Mouse (Mus musculus): Measurements from ENCODE around the gene Ppp2ca.
"Not testable (repeated sequence)": the region's sequence is repeated elsewhere in the genome, so short reads cannot be mapped to it uniquely, and the experiment has no call there.

Gene Ppp2ca

GRCm38 (mm10) chr11:52130451-52131068 is 32.1 kb downstream of the Ppp2ca start:
- DNase-seq (ENCODE audit: low read depth): no peak

GRCm38 (mm10) chr11:52143675-52144074 is 45.2 kb downstream of the Ppp2ca start:
- peak; percentile 78 for DNase-seq (ENCODE audit: low read depth)

GRCm38 (mm10) chr11:52145428-52145827 is 46.9 kb downstream of the Ppp2ca start, which contains the start of gene Olfr1373:
Gene Olfr1373, minus strand, starts transcription at chr11:52145528.
- not testable (repeated sequence) for DNase-seq (ENCODE audit: low read depth)

GRCm38 (mm10) chr11:52163926-52164325 is 65.4 kb downstream of the Ppp2ca start:
- DNase-seq (ENCODE audit: low read depth): no peak

- DNase-seq (ENCODE audit: low read depth): no peak
Measured at GRCm38 (mm10) chr11:52167126-52167525, 68.6 kb downstream of the Ppp2ca start.

- DNase-seq (ENCODE audit: low read depth): not testable (repeated sequence)
Measured at GRCm38 (mm10) chr11:52167901-52168302, 69.4 kb downstream of the Ppp2ca start.

- DNase-seq (ENCODE audit: low read depth): peak; percentile 10
Measured at GRCm38 (mm10) chr11:52168461-52168860, 70.0 kb downstream of the Ppp2ca start.
